ENCODE assay signal across 8 mouse cellular contexts in the genomic region with DNA sequence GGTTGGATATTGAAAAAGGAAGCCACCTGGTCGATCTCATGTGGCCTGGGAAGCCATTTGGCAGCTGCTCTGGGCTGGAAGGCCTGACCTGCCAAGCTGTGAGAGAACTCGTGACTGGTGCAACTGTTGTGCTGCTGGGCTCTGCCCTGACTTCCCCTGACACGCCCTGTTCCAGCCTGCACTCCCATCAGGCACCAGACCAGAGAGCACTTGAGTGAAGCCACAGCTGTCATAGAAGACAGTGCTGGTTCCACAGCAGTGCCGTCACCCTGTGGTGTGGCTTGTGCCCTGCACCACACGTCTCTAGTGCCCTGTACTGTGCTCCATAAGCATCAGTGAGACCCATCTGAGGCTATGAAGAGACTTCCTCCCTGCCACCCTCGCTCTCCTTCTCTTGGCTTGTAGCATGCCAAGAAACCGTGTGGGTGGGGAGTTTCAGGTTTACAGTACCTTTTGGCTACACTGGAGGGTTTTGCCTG.
DNase-seq lines count a peak whose midpoint lies in the region; ATAC-seq lines count a peak whose summit lies in the region.

No protein-coding gene starts in this region.

- peak; percentile 73 to 82 for ATAC-seq in hematopoietic stem cell, adult 5-6 weeks (replicated peaks in 1 of 2; ENCODE audit: insufficient read depth in 1 of 2, low FRiP score in 2 of 2, low TSS enrichment in 1 of 2, low read depth in 1 of 2, poor library complexity in 2 of 2, severe bottlenecking in 2 of 2)
- no peak for ATAC-seq in midbrain, embryonic 16.5 days

- H3K9me3 ChIP-seq in midbrain, embryonic 16.5 days (replicated peaks; ENCODE audit: control insufficient read depth, low read length, poor library complexity, severe bottlenecking), result no peaks in the 10 kb centered on the region

- H3K27me3 ChIP-seq in midbrain, embryonic 16.5 days (ENCODE audit: control insufficient read depth, insufficient read depth, low read depth, low read length), result no peaks in the 10 kb centered on the region

- H3K4me1 ChIP-seq in midbrain, embryonic 16.5 days (ENCODE audit: control insufficient read depth, insufficient read depth, low read length), result no peaks in the 10 kb centered on the region

- no peak overlapping the region for H3K4me2 ChIP-seq in midbrain, embryonic 16.5 days (ENCODE audit: low read length)

- DNase-seq in embryo, embryonic 10 days (ENCODE audit: low spot score), result peak; percentile 15
- no peak for DNase-seq in embryo, embryonic 10.5 days (ENCODE audit: low spot score)
- peak; percentile 33 for DNase-seq in A20 (ENCODE audit: low read depth, low spot score)
- DNase-seq in cerebellum, adult 9-11 months, result peak; percentile 74
- DNase-seq in lung, postnatal 10 days, result peak; percentile 72
- no peak for DNase-seq in right cerebral cortex, postnatal 4 days

- WGBS in midbrain, embryonic 16.5 days, result 79% methylated on average over 7 of the region's 7 CpGs

- H3K36me3 ChIP-seq in midbrain, embryonic 16.5 days (ENCODE audit: control insufficient read depth, insufficient read depth, low read length), result no peaks in the 10 kb centered on the region

- H3K4me3 ChIP-seq in midbrain, embryonic 16.5 days (ENCODE audit: low read depth, low read length), result no peak overlapping the region

- H3K27ac ChIP-seq in midbrain, embryonic 16.5 days (ENCODE audit: low read length), result no peak overlapping the region

- H3K9ac ChIP-seq in midbrain, embryonic 16.5 days (ENCODE audit: low read depth, low read length), result no peak overlapping the region

Comparison
In these comparisons a context has a peak if more than half of its experiments do, and no peak if none do; other contexts are left out.
1. DNase-seq: peak in embryo, embryonic 10 days (single experiment), A20 (single experiment), cerebellum, adult 9-11 months (single experiment) and lung, postnatal 10 days (single experiment); none in embryo, embryonic 10.5 days (single experiment) and right cerebral cortex, postnatal 4 days (single experiment).